ENCODE assay signal across 11 mouse cellular contexts in genomic region chr15:89532924-89533842, GRCm38 (mm10). TPM values are rescaled to one million over a fixed set of nuclear protein-coding genes. Genes with fewer than 3 reads are reported as not detected.
DNase-seq lines count a peak whose midpoint lies in the region; ATAC-seq lines count a peak whose summit lies in the region.
"Had no signal": no experiment of that assay in that cellular context is flagged by ENCODE, and none has a peak within 500 bp of the region (broad histone marks: within the 10 kb centered on the region; RNA-seq: fewer than 3 reads in every experiment).

No protein-coding gene starts in this region.

- ATAC-seq in heart, embryonic 11.5 days (replicated peaks; ENCODE audit: insufficient number of reproducible peaks, low FRiP score, low TSS enrichment): no peak
- peak; percentile 57; the same call in 1 of the 2 replicates for ATAC-seq in midbrain, embryonic 14.5 days (ENCODE audit: low FRiP score, low TSS enrichment)

- peak overlapping the region; percentile 16; the same call in 1 of the 2 replicates for H3K4me2 ChIP-seq in heart, embryonic 11.5 days
- H3K4me2 ChIP-seq in midbrain, embryonic 14.5 days (ENCODE audit: low read length): peak overlapping the region; percentile 87

- intact Hi-C loops in heart, postnatal 36 days (cut with DNase I): no loop called here

- peaks cover 17% of the 10 kb centered on the region for H3K27me3 ChIP-seq in heart, embryonic 11.5 days (ENCODE audit: control insufficient read depth, insufficient read depth, low read length)
- peaks cover 16% of the 10 kb centered on the region for H3K27me3 ChIP-seq in hindbrain, embryonic 10.5 days (ENCODE audit: insufficient read depth, poor library complexity, severe bottlenecking)
- no peaks in the 10 kb centered on the region for H3K27me3 ChIP-seq in midbrain, embryonic 14.5 days (ENCODE audit: control insufficient read depth, insufficient read depth, low read length)

- no peaks in the 10 kb centered on the region for H3K9me3 ChIP-seq in heart, embryonic 11.5 days (replicated peaks; ENCODE audit: control insufficient read depth, low read length)
- H3K9me3 ChIP-seq in hindbrain, embryonic 10.5 days: no peaks in the 10 kb centered on the region
- no peaks in the 10 kb centered on the region for H3K9me3 ChIP-seq in midbrain, embryonic 14.5 days (ENCODE audit: control insufficient read depth, low read length)

- H3K4me3 ChIP-seq in heart, embryonic 11.5 days (ENCODE audit: low read depth, low read length): no peak overlapping the region
- H3K4me3 ChIP-seq in hindbrain, embryonic 10.5 days: peak overlapping the region; percentile 47
- H3K4me3 ChIP-seq in midbrain, embryonic 14.5 days (replicated peaks; ENCODE audit: low read depth, low read length): peak overlapping the region; percentile 47

- 74% methylated on average over 23 of the region's 23 CpGs for WGBS in heart, embryonic 11.5 days (ENCODE audit: insufficient replicate concordance)
- 71% methylated on average over 23 of the region's 23 CpGs for WGBS in hindbrain, embryonic 10.5 days
- WGBS in midbrain, embryonic 14.5 days: 61% methylated on average over 23 of the region's 23 CpGs

- H3K4me1 ChIP-seq in heart, embryonic 11.5 days (ENCODE audit: control insufficient read depth, insufficient read depth, low read length): 0 out of 2 replicates have a peak, but pooled peaks cover 4% of the 10 kb centered on the region
- H3K4me1 ChIP-seq in hindbrain, embryonic 10.5 days (replicated peaks): peaks cover 21% of the 10 kb centered on the region
- peaks cover 25% of the 10 kb centered on the region for H3K4me1 ChIP-seq in midbrain, embryonic 14.5 days (ENCODE audit: control insufficient read depth, insufficient read depth, low read length)

- H3K36me3 ChIP-seq in heart, embryonic 11.5 days (ENCODE audit: control insufficient read depth, insufficient read depth, low read length): no peaks in the 10 kb centered on the region
- H3K36me3 ChIP-seq in hindbrain, embryonic 10.5 days: no peaks in the 10 kb centered on the region
- H3K36me3 ChIP-seq in midbrain, embryonic 14.5 days (ENCODE audit: control insufficient read depth, insufficient read depth, low read length): no peaks in the 10 kb centered on the region

- no peak overlapping the region for H3K27ac ChIP-seq in heart, embryonic 11.5 days (ENCODE audit: low read depth, low read length)
- peak overlapping the region; percentile 82 for H3K27ac ChIP-seq in hindbrain, embryonic 10.5 days
- H3K27ac ChIP-seq in midbrain, embryonic 14.5 days (replicated peaks; ENCODE audit: low read depth, low read length): peak overlapping the region; percentile 92
- H3K27ac ChIP-seq: macrophage had no signal

- no peak overlapping the region for H3K9ac ChIP-seq in heart, embryonic 11.5 days (ENCODE audit: low read depth, low read length)
- peak overlapping the region; percentile 66 for H3K9ac ChIP-seq in midbrain, embryonic 14.5 days (replicated peaks; ENCODE audit: low read length)

- no peak for DNase-seq in heart, postnatal 36 days
- peak; percentile 68 for DNase-seq in cerebellum, adult 11-12 months
- no peak for DNase-seq in hindbrain, embryonic 10.5 days (ENCODE audit: low spot score)
- no peak for DNase-seq in midbrain, embryonic 14.5 days
- no peak for DNase-seq in adrenal gland, postnatal 36 days
- DNase-seq in testis, postnatal 10 days (ENCODE audit: low spot score): no peak
- DNase-seq in urinary bladder, postnatal 4 days (ENCODE audit: low spot score in 2 of 2): no peak
- DNase-seq: kidney, postnatal 25 days had no signal

RNA-seq across cellular contexts. Expression of gene Shank3, which starts 33.8 kb away (rescaled TPM):
- polyA plus RNA-seq in heart, embryonic 11.5 days (2014; fragmentation: Nextera tagmentation; extraction: Ambion mirVana): 2.1 and 2.7 TPM in 2 replicates
- 10 to 100 TPM; 47.0 to 56.3 TPM for total RNA-seq in heart, postnatal 36 days (2021)
- polyA plus RNA-seq in hindbrain, embryonic 10.5 days (2016; fragmentation: Nextera tagmentation; extraction: Ambion mirVana): 2.8 and 3.5 TPM in 2 replicates
- 9.9 and 11.5 TPM in 2 replicates for polyA plus RNA-seq in midbrain, embryonic 14.5 days (2014; fragmentation: Nextera tagmentation; extraction: Ambion mirVana)
- 10 to 100 TPM; 30.7 to 51.0 TPM for total RNA-seq in adrenal gland, postnatal 36 days (2021)
- polyA plus RNA-seq: macrophage had no signal

RNA-seq across cellular contexts. Expression of gene Acr, which starts 34.9 kb away (rescaled TPM):
- polyA plus RNA-seq in heart, embryonic 11.5 days (2014; fragmentation: Nextera tagmentation; extraction: Ambion mirVana): 0.20 TPM in 2 replicates
- total RNA-seq in heart, postnatal 36 days (2021): under 1 TPM; 0.25 to 0.68 TPM
- 0.19 and 0.38 TPM in 2 replicates for polyA plus RNA-seq in hindbrain, embryonic 10.5 days (2016; fragmentation: Nextera tagmentation; extraction: Ambion mirVana)
- 2.1 and 2.3 TPM in 2 replicates for polyA plus RNA-seq in midbrain, embryonic 14.5 days (2014; fragmentation: Nextera tagmentation; extraction: Ambion mirVana)
- total RNA-seq in adrenal gland, postnatal 36 days (2021): not detected
- polyA plus RNA-seq: C2C12, macrophage had no signal

RNA-seq across cellular contexts. Expression of gene Arsa, which starts 56.0 kb away (rescaled TPM):
- polyA plus RNA-seq in heart, embryonic 11.5 days (2014; fragmentation: Nextera tagmentation; extraction: Ambion mirVana): 9.4 TPM in 2 replicates
- total RNA-seq in heart, postnatal 36 days (2021): 10 to 100 TPM; 12.2 to 14.1 TPM
- polyA plus RNA-seq in hindbrain, embryonic 10.5 days (2016; fragmentation: Nextera tagmentation; extraction: Ambion mirVana): 14.3 and 14.8 TPM in 2 replicates
- polyA plus RNA-seq in midbrain, embryonic 14.5 days (2014; fragmentation: Nextera tagmentation; extraction: Ambion mirVana): 16.0 and 21.7 TPM in 2 replicates
- total RNA-seq in adrenal gland, postnatal 36 days (2021): 10 to 100 TPM; 20.7 to 22.4 TPM

RNA-seq across cellular contexts. Expression of gene Rabl2, which starts 58.5 kb away (rescaled TPM):
- polyA plus RNA-seq in heart, embryonic 11.5 days (2014; fragmentation: Nextera tagmentation; extraction: Ambion mirVana): 25.8 and 27.5 TPM in 2 replicates
- total RNA-seq in heart, postnatal 36 days (2021): 1 to 10 TPM; 4.4 to 5.4 TPM
- polyA plus RNA-seq in hindbrain, embryonic 10.5 days (2016; fragmentation: Nextera tagmentation; extraction: Ambion mirVana): 76.7 and 88.1 TPM in 2 replicates
- polyA plus RNA-seq in midbrain, embryonic 14.5 days (2014; fragmentation: Nextera tagmentation; extraction: Ambion mirVana): 82.6 and 88.4 TPM in 2 replicates
- total RNA-seq in adrenal gland, postnatal 36 days (2021): 10 to 100 TPM in 1 of 2 experiments, 1 to 10 TPM in 1; 8.4 to 10.9 TPM
